Mouse (Mus musculus) ES-Bruce4 (cell line): ENCODE measurements around the gene Gngt2. TPM values are rescaled to one million over a fixed set of nuclear protein-coding genes. Genes with fewer than 3 reads are reported as not detected.

Experiments used
- H3K27ac ChIP-seq: 2 replicates; pipeline ENCODE4 v1.5.1; 2012; ENCODE audit warnings: low read length, inconsistent platforms; ENCODE audit not compliant: insufficient read depth
- H3K27me3 ChIP-seq: 2 replicates; pipeline ENCODE4 v1.6.1; 2012; ENCODE audit warnings: mild to moderate bottlenecking, low read length, inconsistent platforms; ENCODE audit not compliant: control insufficient read depth, poor library complexity, insufficient read depth, severe bottlenecking
- H3K36me3 ChIP-seq: 2 replicates; pipeline ENCODE4 v1.6.1; 2012; ENCODE audit warnings: inconsistent platforms, mild to moderate bottlenecking, low read length, moderate library complexity; ENCODE audit not compliant: control insufficient read depth, poor library complexity, insufficient read depth, severe bottlenecking
- H3K4me1 ChIP-seq: one replicate; pipeline ENCODE4 v1.8.1; 2011; ENCODE audit warnings: low read length; ENCODE audit not compliant: control insufficient read depth, insufficient read depth
- H3K4me3 ChIP-seq: 2 replicates; pipeline ENCODE4 v1.5.1; 2011; ENCODE audit warnings: low read depth, mild to moderate bottlenecking, low read length
- H3K9ac ChIP-seq: 2 replicates; pipeline ENCODE4 v1.6.1; 2012; ENCODE audit warnings: low read depth, mild to moderate bottlenecking, inconsistent platforms; ENCODE audit not compliant: poor library complexity, severe bottlenecking
- H3K9me3 ChIP-seq: replicated peaks from 2 replicates; pipeline ENCODE4 v1.6.1; 2012; ENCODE audit warnings: mild to moderate bottlenecking, low read length, inconsistent platforms; ENCODE audit not compliant: control insufficient read depth, poor library complexity, insufficient read depth, severe bottlenecking
- CTCF ChIP-seq: IDR thresholded peaks from one replicate; pipeline ENCODE4 v1.8.1; 2011; ENCODE audit warnings: low read depth, low read length
- EP300 ChIP-seq: IDR thresholded peaks from 2 replicates; pipeline ENCODE4 v1.6.1; 2011; ENCODE audit warnings: low read depth, low read length; ENCODE audit not compliant: insufficient read depth
- POLR2A ChIP-seq: IDR thresholded peaks from one replicate; pipeline ENCODE4 v1.8.1; 2011; ENCODE audit warnings: low read length; ENCODE audit not compliant: insufficient read depth
- polyA plus RNA-seq: library from polyadenylated mRNA; stranded (reverse); fragments of >200 nt; gene quantifications from 2 replicates; pipeline ENCODE4 v1.2.4, GENCODE M21; 2011; ENCODE audit warnings: low read depth; ENCODE audit not compliant: missing spikeins, insufficient read depth, insufficient read length

Gngt2 gene
- polyA plus RNA-seq, 1 experiment: 7.9 TPM

DNA sequence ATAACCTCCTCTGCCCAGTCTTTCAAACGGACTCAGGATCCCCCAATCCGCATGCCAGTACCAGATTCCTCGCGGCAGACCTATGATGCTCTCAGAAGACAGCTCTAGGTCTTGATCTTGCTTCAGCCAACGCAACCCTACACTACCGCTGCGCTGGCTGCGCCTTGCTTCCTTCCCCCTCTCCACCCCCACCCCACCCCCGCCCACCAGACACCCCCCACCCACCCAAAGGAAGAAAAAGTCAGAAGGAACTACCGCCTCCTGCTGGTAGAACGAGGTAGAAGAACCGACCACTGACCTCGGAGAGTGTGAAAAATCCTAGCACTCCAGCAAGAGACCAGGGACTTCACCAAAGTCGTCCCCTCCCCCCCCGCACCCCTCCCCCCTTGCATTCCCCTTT is 5.4 kb upstream of the Gngt2 start:
- TF ChIP-seq CTCF (peak; percentile 22), EP300 (no peak)
- Histone ChIP-seq H3K36me3 (no peaks in the 10 kb centered on the region), H3K9ac (peak overlapping the region; percentile 11; the same call in 1 of the 2 replicates), H3K4me3 (peak overlapping the region; percentile 50), H3K9me3 (no peaks in the 10 kb centered on the region), H3K4me1 (peaks cover 5% of the 10 kb centered on the region), H3K27ac (no peak overlapping the region), H3K27me3 (no peaks in the 10 kb centered on the region)

DNA sequence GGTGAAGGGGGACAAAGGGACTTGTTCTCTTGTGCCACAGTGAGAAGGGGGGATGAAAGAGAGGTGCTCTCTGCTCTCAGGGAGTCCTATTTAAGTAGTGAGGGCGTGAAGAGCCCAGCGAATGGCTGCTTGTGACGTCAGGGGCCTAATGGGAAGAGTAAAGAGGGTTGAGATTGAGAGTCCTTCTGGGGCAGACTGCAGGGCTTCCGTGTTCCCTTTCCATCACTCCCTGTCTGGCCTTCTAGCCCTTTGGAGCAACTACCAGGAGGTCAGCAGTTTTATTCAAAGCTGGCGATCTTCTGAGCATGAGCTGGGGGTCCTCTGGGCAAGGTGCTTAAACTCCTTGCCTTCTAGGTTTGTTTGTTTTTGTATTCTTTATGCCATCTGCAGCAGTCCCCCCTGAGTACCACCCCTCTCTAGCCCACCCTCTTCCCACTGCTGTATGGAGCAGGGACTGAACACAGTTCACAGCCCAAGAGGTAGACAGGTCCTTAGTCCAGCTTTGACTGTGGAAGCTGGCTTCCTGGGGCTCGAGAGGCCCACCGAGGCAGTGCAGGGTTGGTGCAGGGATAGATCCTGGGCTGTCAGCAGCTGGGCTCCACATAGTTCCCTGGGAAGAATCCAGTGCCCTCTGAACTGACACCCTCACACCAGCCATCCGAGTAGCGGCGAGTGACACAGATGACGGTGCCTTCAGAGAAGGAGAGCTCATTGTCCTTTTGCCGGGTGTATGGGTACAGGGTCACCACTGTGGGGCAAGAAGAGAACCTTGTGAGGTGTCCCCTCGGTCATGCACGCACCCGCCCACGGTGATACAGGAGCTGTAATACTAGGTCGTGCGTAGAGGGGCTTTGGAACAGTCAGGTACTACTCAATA is 4.6 kb upstream of the Gngt2 start:
- no peak overlapping the region for H3K4me3 ChIP-seq
- no peaks in the 10 kb centered on the region for H3K9me3 ChIP-seq
- TF ChIP-seq POLR2A: no peak
- no peak for TF ChIP-seq CTCF
- no peak for TF ChIP-seq EP300
- H3K27ac ChIP-seq: no peak overlapping the region
- peaks cover 5% of the 10 kb centered on the region for H3K4me1 ChIP-seq
- H3K27me3 ChIP-seq: no peaks in the 10 kb centered on the region
- H3K9ac ChIP-seq: no peak overlapping the region
- no peaks in the 10 kb centered on the region for H3K36me3 ChIP-seq

DNA sequence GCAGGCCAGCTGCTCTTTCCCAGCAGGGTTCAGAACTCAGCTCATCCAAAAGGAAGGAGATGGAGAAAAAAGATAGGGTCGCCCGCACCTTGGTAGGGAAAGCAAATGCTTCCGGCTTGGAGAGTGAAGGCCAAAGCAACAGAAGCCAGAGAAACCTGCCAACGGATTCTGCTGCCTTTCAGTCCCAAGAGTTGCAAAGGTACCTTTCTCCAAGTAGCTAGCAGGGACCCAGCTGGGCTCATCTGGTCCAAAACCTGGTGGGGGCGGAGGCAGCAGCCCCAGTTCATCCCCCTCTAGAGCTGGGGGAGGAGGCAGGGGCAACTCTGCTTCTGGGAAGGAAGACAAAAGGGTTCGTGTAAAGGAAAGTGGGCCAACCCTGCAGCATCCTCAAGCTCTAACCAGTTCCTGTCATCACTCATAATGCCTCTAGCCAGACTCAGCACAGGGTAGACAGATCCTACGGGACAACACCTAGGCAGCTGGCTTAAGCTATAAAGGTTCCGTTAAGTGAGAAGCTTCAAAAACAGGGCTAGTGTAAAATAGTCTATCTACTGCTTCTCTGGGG is 3.9 kb upstream of the Gngt2 start:
- TF ChIP-seq EP300: no peak
- no peak for TF ChIP-seq CTCF
- no peak for TF ChIP-seq POLR2A
- Histone ChIP-seq H3K27me3 (no peaks in the 10 kb centered on the region), H3K4me1 (peaks cover 5% of the 10 kb centered on the region), H3K36me3 (no peaks in the 10 kb centered on the region), H3K27ac (no peak overlapping the region), H3K9ac (no peak overlapping the region), H3K9me3 (no peaks in the 10 kb centered on the region), H3K4me3 (no peak overlapping the region)

DNA sequence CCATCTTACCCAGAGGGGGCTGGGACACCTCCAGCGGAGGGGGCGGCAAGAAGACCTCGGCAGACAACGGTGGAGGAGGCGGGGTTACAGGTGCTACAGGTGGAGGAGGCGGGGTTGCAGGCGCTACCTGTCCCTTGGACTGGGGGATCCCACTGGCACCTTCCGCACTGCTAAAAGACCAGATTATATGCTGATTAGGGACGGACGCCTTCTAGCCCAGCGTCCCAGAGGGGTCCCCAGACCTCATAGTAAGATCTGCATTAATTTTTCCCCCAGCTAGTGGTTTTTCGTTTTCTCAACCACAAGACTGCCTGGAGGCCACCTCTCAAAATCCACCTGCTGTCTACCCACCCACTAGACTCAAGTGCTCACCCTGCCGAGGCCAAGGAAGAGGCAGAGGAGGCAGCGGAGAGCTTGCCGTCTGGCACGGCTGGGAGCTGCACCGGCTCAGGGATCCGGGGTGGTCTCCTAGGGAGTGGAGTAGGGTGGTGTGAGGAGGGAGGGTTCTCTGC is 3.3 kb upstream of the Gngt2 start:
- Histone ChIP-seq H3K27me3 (no peaks in the 10 kb centered on the region), H3K4me1 (peaks cover 5% of the 10 kb centered on the region), H3K4me3 (no peak overlapping the region), H3K36me3 (no peaks in the 10 kb centered on the region), H3K9me3 (no peaks in the 10 kb centered on the region), H3K9ac (no peak overlapping the region), H3K27ac (no peak overlapping the region)
- TF ChIP-seq POLR2A (no peak), EP300 (no peak), CTCF (no peak)

DNA sequence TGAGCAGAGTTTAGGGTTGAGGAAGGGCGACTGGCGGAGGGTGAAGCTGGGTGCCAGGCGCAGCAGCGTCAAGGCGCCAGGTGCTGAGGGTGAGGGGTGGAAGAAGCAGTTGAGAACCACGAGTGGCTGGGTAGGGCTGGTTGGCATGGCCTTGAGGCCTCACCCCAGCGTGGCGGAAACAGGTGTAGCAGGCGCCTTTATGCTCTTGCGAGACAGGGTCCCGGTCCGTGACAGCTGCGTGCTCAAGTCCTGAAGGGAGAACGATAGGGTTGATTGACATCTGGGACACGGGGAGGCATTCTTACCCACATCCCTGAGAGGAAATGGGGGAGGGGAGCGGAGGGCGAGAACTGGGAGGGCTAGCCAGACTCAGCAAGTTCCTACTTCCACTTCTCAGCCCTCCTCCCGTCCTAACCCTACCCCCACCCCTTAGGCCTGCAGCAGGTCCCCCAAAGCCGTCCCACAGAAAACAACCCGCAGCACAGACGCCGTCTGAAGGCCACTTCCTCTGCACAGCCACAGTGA is 2.8 kb upstream of the Gngt2 start:
- TF ChIP-seq CTCF (no peak), POLR2A (no peak), EP300 (no peak)
- H3K9me3 ChIP-seq: no peaks in the 10 kb centered on the region
- 0 out of 2 replicates have a peak overlapping the region, but pooled peaks have one; percentile 11 for H3K4me3 ChIP-seq
- H3K4me1 ChIP-seq: peaks cover 5% of the 10 kb centered on the region
- H3K27ac ChIP-seq: no peak overlapping the region
- H3K9ac ChIP-seq: no peak overlapping the region
- H3K36me3 ChIP-seq: no peaks in the 10 kb centered on the region
- H3K27me3 ChIP-seq: no peaks in the 10 kb centered on the region
